Mouse (Mus musculus) frontal cortex, postnatal 36 days (tissue): ENCODE results near the gene Esrrg.
A peak's percentile ranks its signal among the peaks of the same experiment; 100 is the strongest.

Experiments
- DNase-seq, 2 experiments: peaks; one replicate each; pipeline ENCODE4 v3.0.0; 2022; ENCODE audit warnings: low spot score in 2 of 2

The Esrrg gene

DNA sequence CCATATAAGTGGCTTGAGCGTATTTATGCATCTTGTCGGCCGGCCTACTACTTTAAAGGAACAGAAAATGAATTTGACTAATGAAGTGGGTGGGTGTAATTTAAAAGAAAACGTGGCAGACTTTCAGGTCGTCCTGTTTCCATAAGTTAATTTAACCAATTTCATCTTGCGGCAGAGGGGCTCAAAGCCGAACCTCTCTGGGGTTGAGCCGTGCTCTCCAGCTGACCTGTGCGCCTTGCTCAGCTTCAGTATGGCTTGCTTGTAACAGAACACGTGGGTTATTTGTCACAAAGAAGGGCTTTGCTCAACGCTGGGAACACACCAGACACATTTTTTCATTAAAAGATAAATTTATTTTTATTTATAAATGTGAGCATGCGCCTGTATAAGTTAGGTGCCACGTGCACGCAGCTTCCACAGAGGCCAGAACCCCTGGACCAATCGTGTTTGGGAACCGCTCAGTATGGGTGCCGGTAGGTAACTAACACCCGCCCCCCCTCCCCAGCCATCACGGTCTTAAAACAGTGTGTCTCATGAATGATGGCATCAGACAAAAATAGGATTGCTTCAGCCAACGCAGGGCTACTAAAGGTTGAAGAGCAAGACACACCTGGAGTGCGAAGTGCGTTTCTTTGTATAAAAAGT, 546.7 kb downstream of the Esrrg start:
- no peak for DNase-seq

DNA sequence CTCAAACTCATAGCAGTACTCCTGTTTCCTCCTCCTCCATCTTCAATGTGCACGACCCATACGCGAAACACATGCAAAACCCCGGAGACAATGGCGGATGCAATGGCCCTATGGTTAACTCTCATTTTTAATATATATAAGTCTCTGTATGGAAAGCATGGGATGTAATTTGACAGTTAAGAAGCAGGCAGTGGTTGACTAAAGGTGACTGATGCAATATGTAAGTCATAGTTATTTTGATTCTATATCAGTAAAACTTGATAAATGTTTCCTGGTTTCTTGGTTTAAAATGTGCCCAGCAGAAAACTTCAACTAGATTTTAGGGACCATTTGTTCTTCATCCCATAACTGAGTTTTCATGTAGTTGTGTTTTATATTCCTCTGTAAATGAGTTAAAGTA, 547.9 kb downstream of the Esrrg start:
- DNase-seq = no peak

DNA sequence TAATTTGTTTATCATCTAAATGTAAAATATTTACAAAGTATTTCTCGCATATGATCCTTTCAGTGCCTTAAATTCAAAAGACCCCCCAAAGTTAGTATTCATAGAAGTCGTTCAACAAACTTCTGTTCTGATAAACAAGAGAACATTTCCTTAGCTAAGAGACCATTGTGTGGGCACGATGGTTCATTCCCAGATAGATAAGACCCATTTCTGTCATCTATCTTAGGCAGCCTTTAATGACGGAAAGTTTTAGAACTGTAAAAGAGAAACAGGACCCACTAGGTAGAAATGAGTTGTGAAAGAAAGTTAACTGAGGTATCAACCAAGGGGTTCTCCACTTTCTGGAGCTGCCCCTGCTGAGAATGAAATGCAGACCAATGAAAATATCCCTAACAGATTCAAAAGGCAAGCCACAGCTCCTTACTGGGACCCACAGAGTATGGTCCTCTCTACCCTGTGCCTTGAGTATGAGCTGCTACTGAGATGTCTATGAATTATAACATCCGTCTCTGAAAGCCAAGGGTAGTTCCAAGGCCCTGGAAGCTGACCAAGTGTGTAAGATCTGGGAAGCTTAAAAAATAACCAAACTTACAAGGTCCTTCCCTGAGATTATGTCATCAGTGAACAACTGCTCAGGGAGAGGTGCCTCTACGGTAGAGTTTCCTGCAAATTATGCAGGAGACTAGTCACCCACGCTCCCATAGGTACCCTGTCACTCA, 548.8 kb downstream of the Esrrg start:
- DNase-seq = no peak

DNA sequence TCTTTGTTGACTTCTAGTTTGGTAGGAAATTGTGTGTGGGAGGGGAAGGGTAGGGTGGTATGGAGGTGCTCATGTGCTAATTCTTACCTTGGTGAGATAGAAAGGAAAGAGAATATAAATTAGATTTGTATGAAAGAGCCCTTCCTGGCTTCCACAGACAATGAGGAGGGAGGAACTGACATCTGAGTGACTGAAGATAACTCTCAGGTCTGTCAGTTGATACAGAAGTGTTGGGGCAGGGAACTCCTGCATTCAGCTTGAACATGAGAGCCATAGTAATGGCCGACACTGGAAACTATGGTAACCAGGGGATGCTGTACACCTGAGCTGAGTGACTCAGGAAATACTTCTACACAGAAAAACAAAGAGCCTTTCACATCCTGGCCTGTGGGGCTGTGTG, 550.1 kb downstream of the Esrrg start:
- no peak for DNase-seq

DNA sequence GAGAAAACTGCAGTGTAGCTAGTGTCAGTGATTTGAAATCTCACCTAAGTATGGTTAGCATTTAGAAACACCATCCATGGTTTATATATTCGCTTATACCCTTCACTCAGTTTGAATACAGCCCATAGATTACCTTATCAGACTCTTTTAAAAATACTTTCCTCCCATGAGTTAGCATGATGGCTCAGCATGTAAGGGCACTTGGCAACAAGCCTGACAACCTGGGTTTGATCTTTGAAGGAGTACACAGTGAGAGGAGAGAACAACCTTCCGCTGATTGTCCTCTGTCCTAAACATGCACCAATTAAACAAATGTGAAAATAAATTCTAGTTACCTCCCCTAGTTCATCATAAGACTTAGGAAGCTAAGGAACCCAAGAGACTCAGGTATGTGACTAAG, 550.5 kb downstream of the Esrrg start:
- DNase-seq = no peak

DNA sequence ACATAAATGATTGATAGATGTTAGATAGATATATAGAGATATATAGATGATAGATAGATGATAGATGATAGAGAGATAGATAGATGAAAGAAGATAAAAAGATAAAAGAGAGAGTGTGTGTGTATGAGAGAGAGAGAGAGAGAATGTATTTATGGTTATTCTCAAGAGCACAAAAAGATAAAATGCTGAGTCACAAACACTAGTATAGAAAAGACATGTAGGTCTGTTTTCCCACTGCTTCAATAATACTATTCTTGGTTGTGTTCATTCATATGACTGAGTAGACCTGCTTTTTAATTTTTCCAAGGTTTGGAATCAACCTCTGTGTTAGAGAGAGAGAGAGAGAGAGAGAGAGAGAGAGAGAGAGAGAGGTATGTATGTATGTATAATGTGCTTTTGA, 554.5 kb downstream of the Esrrg start:
- no peak for DNase-seq

DNA sequence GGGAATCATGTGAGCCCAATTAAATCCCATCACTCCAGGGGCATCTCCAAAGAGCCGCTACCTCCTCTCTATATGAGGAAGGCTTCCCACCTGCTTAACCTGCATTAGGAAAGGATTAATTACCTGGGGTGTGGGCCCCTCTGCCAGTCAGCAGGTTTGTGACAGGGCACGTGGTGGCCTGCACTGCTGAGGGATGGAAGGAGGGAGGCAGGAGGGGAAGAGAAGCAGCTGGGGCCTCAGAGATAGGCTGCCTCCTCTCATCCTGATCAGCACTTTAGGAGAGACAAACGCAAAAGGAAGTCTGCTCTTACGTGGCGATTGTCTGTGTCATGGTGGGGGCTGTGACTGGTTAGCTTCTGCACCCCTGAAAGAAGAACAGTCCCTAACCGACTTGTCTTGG, 555.7 kb downstream of the Esrrg start:
- no peak for DNase-seq

DNA sequence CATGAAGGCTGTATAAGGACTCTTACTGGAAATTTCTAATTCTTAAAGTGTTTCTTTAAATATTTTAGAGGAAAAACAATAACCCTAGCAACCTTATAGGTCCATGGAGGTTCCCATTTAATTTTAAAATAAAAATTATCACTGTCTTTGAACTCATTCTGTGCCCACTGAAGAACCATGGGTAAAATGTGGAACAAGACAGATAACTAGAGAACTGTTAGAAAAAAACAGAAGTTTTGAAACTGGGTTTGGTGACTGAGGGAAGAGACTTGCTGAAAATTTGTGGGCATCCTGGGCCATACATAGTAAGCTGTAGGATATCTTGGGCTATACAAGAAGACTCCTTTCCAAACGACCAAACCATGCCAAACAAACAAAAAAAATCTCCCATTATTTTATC, 565.3 kb downstream of the Esrrg start:
- no peak for DNase-seq

DNA sequence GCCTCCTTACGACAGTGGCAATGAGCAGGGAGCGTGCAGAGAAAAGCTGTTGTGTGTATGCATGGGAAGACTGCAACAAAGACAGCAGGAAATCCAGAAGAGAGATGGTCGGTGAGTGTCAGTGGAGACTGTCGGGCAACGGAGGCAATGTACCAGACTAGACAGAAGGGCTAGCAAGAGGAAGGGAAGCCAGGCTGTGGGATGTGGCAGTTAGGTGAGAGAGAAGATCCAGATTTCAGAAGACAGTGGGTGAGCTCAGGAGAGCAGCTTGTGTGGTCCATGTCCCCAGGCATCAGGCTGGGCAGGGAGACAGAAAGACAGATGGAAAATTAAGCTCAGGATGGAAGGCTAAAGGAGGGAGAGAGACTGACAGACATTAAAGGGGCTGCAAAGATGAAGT, 574.4 kb downstream of the Esrrg start:
- DNase-seq = no peak

DNA sequence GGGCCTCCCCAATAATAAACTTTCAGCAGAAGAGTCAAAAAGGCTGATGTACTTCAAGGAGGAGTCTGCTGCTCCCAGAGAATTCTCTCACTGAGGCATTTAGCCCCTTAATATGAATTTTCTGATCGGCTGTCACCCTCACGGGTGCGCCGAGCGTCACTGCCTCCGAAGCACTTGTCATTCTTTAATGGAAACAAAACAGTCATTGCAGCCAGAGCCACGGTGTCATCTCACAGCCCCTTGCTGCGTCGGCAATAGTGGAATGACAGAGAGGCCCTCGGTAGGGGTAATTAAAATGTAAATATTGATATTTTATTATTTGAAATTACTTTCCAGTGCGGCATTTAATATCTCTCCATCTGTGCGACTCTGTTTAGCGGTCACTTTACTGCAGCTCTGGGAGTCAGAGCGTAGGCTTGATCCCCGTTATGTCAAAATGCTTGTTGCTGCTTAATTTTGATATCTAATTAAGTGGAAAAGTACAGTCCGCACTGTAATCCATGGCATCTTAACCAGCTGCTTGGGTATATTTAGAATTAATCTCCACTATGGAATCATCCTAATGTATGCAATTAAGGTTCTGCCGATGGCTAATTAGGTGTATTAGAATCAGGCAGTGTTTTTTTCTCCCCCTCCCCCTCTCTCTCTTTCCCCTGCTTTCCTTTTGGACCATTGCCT, 578.0 kb downstream of the Esrrg start:
- DNase-seq = no peak

DNA sequence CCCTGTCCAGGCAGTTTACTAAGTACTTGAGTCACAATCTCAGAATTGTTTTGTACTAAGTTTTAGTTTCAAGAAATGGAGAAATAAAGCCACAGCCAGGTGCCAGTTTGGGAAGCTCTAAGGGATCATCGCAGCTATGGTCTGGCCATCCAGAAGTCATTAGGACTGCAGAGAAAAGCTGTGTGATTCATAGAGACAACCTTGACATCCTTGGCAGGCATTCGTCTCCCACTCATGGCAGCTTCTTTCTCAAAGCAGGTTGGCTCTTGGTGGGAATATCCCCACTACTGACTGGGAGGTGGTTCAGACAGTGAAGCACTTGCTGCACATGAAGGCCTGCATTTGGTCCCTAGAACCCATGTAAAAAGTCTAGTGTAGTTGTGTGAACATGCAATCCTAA, 584.4 kb downstream of the Esrrg start:
- DNase-seq = no peak

DNA sequence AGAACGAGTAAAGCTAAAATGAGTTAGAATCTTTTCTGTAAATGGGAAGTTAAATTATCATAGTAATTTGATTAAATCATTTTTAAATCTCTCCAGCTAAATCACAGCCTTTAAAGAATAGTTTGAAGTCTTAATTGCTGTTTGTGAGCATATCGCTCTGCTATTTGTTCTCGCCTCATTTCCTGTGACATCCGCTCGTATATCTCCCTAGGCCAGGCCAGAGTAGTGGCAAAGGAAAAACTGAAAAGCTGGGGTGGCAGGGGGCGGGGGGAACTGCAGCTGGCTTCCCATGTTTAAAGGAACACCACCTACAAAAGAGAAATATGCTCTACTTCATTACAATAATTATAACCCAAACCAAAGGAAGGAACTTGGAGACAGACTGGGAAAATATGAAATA, 598.8 kb downstream of the Esrrg start:
- no peak for DNase-seq

DNA sequence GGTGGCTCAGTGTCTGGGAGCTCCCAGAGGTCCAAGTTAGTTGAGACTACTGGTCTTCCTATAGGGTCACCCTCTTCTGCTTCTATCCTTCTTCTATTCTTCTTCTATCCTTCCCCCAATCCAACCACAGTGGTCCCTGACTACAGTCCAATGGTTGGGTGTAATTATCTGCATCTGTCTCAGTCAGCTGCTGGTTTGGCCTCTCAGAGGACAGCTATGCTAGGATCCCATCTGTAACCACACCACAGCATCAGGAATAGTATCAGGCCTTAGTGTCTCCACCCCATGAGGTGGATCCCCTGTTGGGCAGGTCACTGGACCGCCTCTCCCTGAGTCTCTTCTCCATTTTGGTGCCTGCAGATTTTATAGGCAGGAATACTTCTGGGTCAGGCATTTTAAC, 600.4 kb downstream of the Esrrg start:
- no peak for DNase-seq

DNA sequence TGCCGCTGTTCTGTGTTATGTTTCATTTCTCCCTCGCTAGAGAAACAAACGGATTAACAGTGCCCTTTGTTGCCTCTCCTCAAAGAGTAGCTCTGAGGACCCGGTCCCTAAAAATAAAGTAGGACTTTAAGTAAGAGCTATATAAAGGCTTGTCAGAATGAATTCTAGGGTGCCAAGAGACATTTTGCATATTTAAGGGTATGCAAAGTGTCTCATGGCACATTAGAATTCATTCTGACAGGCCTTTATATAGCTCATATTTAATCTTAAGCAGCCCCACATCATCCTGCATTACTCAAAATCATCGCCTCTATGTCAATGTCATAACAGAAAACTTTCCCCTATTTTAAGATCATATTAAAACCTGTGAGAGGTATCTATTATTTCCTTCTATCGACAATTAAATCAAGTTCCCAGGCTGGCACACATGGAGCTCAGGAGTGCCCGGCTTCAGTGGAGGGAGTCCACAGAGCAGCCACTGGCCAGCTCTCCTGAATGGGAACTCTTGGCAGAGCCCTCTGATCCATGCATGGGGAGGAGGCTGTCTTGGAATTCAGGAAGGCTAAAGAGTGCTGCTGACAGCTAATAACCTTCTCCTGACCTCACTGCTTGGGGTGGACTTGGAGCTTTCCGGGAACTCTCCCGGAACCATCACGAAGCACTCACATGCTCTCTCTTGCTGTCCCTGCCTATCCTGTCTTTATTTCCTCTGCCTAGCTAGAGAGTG, 606.5 kb downstream of the Esrrg start:
- DNase-seq = no peak

DNA sequence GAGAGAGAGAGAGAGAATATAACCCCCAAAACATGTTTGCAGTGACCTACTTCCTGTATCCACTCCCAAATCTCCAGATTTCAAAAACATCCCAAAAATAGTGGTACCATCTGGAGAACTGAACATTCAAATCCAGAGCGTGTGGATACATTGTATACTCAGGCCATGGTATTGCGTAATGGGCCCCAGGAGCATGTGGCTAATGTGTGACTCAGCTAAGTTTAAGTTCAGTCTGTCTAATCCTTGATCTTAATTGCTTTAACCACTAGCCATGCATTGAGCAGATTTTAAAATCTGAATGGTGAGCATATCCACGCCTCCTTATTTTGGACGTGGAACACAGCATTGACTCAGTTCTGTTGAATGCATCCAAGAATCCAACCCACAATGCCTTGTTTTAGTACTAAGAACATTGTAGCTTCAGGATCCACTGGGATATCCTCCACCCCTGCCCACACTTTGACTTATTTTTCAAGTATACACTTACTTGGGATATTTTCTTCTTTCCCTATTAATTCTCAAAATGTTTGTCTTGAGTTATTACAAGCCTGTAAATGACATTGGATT, 612.7 kb downstream of the Esrrg start:
- DNase-seq = peak; percentile 13 to 37

DNA sequence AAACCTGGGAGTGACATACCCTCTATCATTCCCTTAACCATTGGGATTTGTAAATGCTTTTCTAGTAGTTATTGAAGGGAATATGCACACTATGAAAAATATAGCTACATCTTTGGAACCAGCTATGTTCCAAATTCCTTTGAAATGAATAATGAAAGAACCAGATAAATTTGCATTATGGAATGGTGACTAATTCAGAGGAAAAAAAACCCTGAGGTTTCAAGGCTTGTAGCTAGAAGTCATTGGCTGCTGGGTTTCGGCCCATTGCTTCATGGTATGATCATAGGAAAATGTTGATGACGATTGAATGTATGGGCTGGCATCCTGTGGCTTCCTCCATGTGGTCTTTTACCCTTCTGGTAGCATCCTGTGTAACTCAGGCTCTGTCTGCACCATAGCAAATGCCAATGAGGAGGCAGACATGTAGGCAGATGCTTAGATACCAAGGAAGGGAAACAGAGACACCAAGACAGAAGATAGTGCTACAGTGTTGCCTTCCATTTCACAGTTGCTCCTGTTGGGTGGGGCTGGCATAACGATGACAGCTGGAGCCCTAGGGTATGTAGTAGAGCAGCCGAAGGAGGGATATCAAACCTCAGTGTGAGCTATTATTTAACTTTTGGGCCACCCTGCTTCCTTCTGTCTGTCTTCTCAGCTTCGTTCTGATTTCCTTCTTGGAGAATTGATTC, 624.6 kb downstream of the Esrrg start:
- DNase-seq = no peak

DNA sequence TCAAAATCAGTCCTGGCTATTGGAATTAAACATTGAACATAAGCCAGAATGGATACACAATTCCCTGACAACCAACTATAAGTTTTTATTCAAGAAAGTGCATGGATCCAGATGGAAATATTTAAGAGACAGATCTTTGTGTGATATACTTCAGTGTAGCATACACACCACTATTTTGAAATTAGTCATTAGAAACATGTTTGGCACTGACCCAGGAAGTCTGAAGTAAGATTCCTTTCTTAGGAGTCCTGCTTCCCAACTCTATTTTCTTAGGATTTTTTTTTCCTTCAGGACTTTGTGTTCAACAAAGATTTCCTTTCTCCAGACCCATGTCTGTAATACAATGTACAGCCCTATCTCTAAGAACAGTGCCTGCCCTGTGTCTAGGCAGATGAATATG, 630.0 kb downstream of the Esrrg start:
- no peak for DNase-seq

DNA sequence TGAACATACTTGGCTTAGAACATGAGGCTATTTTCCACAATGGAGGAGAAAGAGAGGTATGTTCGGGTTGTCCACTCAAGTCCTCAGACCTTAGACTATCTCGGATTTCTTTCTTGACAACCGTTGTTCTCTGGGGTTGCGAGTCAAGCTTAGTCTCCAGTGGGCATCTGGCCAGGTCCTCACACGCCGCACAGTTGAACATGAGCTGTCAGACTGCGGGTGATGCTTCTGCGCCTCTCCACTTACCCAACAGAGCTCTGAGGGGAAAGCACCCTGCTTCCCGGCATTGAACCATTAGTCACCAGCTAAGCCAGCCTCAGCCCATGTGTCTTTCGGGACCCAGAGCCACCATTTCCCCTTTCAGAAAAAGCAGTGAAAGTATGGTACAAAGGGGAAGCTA, 633.2 kb downstream of the Esrrg start:
- DNase-seq = no peak

DNA sequence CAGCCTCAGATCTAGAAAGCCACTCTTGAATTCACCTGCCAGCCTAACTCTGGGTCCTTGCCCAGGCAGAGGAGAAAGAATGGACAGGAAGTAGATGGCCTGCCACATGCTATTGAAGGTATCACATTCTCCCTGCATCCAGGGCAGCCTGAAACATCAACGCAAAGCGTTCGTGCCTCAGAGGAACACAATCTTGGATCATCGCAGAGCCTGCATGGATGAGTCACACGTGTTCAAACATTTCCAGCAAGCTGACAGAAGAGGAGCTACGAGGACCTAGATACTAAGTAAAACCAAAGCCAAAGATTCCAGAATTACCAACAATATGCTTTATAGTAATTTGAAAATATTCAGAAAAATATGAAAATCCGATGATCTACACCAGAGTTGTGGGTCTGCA, 648.9 kb downstream of the Esrrg start:
- DNase-seq = peak; percentile 23 to 31

DNA sequence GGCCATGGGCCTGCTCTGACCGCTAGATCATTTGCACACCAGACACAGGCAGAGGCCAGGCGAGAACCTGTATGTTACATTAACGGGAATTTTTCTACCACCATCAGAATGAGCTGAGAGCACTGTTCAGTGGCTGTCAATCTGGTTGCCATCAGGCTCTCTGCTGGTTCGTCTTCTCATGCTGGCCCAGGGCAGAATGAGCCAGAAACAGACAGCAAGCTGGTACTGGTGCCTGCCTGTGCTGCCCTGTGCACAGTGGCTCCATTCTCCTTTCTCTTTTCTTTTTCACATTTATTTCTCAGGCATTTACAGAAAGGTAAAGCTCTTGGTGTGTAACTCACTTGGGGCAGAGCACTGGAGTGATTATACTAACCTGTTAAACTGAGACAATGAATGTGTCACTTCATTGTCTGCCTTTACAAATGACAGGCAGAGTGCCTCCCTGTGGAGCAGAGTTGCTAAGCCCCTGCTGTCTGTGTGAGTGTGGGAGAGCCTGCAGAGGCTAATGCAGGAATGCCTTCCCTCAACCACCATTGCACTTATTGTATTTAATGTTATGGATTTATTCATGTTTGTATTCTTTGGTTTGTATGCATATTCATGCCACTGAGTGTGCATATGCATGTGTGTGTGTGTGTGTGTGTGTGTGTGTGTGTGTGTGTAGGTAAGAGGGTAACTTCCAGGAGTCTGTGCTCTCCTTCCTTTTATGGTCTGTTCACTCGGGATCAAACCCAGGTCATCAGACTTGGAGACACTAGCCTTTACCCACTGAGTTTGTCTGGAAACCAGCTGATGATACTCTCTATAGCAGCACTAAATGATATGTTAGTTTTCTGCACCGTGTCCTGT, 651.9 kb downstream of the Esrrg start:
- no peak for DNase-seq
